Mouse (Mus musculus) small intestine, adult 2 months (tissue): Measurements from ENCODE around the gene Krt86.

ENCODE experiments used
- CTCF ChIP-seq: fragments of 200-500 bp; IDR thresholded peaks from 2 replicates; pipeline ENCODE4 v1.5.1; 2012; ENCODE audit warnings: low read depth, mild to moderate bottlenecking, control low read depth, inconsistent platforms, low read length, moderate library complexity, mixed read lengths; ENCODE audit not compliant: insufficient replicate concordance, insufficient read length; ENCODE audit errors: extremely low read depth
- POLR2A ChIP-seq: fragments of 200-500 bp; IDR thresholded peaks from 2 replicates; pipeline ENCODE4 v1.6.1; 2012; ENCODE audit warnings: low read depth, mild to moderate bottlenecking, control low read depth, inconsistent platforms, low read length, moderate library complexity

DNA sequence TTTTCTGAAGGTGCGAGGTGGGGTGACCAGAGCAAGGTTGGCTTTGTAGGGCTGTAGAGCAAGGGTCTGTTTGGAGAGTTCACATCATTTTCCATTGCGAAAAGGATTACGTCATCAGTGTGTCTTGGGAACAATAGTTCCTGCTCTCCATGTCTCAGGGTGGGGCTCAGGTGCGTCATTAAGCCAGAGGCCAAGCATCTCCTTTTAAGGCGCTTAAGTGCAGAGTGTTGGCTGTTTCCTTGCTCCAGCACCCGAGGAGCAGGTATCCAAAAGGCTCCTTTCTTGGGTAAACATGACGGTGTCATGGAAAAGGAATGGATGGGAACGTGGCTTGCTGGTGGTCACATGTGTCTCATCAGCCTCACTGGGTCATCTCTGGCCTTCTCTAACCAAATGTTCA, 18.5 kb upstream of the Krt86 start:
- no peak for TF ChIP-seq POLR2A
- TF ChIP-seq CTCF: no peak
